Mouse (Mus musculus): Measurements from ENCODE around the gene Apba2.

- no peak for TF ChIP-seq CTCF (IDR thresholded peaks at IDR 0.05; ENCODE audit: insufficient read depth, low read depth, low read length)
- no peak for TF ChIP-seq POLR2A (IDR thresholded peaks at IDR 0.05; ENCODE audit: insufficient read depth, low read depth, low read length)
Measured at GRCm38 (mm10) chr7:64522409-64522730, 20.9 kb downstream of the Apba2 start.

Measured in olfactory bulb, adult 2 months (tissue).